Mouse (Mus musculus) spleen, adult 2 months (tissue): ENCODE measurements around the gene Igfbp2. TPM values are rescaled to one million over a fixed set of nuclear protein-coding genes. Genes with fewer than 3 reads are reported as not detected.

Experiments
- DNase-seq, 2 experiments: peaks; one replicate each; pipeline versions ENCODE4 v3.0.0 to v3.0.0-alpha.2; 2012 to 2021; ENCODE audit warnings: low spot score in 2 of 2, low read depth in 1 of 2
- H3K27ac ChIP-seq: fragments of 200-500 bp; 2 replicates; pipeline ENCODE4 v1.5.1; 2012; ENCODE audit warnings: low read length, inconsistent platforms; ENCODE audit not compliant: insufficient read depth
- H3K27me3 ChIP-seq: fragments of 200-500 bp; 2 replicates; pipeline ENCODE4 v1.6.1; 2012; ENCODE audit warnings: mild to moderate bottlenecking, moderate library complexity, low read length, inconsistent platforms; ENCODE audit not compliant: control insufficient read depth, insufficient read depth
- H3K36me3 ChIP-seq: fragments of 200-500 bp; 2 replicates; pipeline ENCODE4 v1.6.1; 2012; ENCODE audit warnings: mild to moderate bottlenecking, low read length, inconsistent platforms; ENCODE audit not compliant: control insufficient read depth, insufficient read depth
- H3K4me1 ChIP-seq: fragments of 200-500 bp; 2 replicates; pipeline ENCODE4 v1.6.1; 2011; ENCODE audit warnings: inconsistent platforms; ENCODE audit not compliant: control insufficient read depth, insufficient read depth, insufficient read length
- H3K4me3 ChIP-seq: fragments of 200-500 bp; 2 replicates; pipeline ENCODE4 v1.5.1; 2011; ENCODE audit warnings: mild to moderate bottlenecking, inconsistent platforms; ENCODE audit not compliant: insufficient read depth, insufficient read length; ENCODE audit errors: extremely low read depth
- CTCF ChIP-seq: fragments of 200-500 bp; IDR thresholded peaks from 2 replicates; pipeline ENCODE4 v1.5.1; 2011; ENCODE audit warnings: mild to moderate bottlenecking, inconsistent platforms; ENCODE audit not compliant: insufficient read depth, insufficient read length, insufficient replicate concordance; ENCODE audit errors: extremely low read depth
- POLR2A ChIP-seq: fragments of 200-500 bp; IDR thresholded peaks from 2 replicates; pipeline ENCODE4 v1.6.1; 2011; ENCODE audit warnings: low read depth, low read length, inconsistent platforms
- WGBS: fragments of 180-500 bp; shearing (Covaris S2); methylation state at CpG from one replicate; pipeline ENCODE4 v1.1.7; 2018; 5-methylcytosine and 5-hydroxymethylcytosine counted together
- polyA plus RNA-seq: library from polyadenylated mRNA; depleted of rRNA; stranded (reverse); fragments of >200 nt; gene quantifications from 2 replicates; pipeline ENCODE4 v1.2.3, GENCODE M21; 2012

Gene Igfbp2
- polyA plus RNA-seq, 1 experiment = 7.5 TPM

GRCm38 (mm10) chr1:72813639-72814403 lies 10.5 kb upstream of the Igfbp2 start:
- Histone ChIP-seq H3K27ac (no peak overlapping the region), H3K4me3 (no peak overlapping the region), H3K4me1 (no peaks in the 10 kb centered on the region), H3K27me3 (no peaks in the 10 kb centered on the region), H3K36me3 (no peaks in the 10 kb centered on the region)
- WGBS = 45% methylated on average over 6 of the region's 6 CpGs
- TF ChIP-seq CTCF = no peak
- TF ChIP-seq POLR2A = no peak
- no peak for DNase-seq

GRCm38 (mm10) chr1:72815184-72815583 lies 9.1 kb upstream of the Igfbp2 start:
- TF ChIP-seq POLR2A (no peak), CTCF (no peak)
- Histone ChIP-seq H3K27me3 (no peaks in the 10 kb centered on the region), H3K27ac (no peak overlapping the region), H3K4me1 (no peaks in the 10 kb centered on the region), H3K36me3 (no peaks in the 10 kb centered on the region), H3K4me3 (no peak overlapping the region)
- DNase-seq = no peak
- WGBS = 90% methylated on average over 5 of the region's 5 CpGs

- H3K4me3 ChIP-seq = no peak overlapping the region
- no peak for TF ChIP-seq CTCF
- no peak for TF ChIP-seq POLR2A
- no peak for DNase-seq
- 59% methylated on average over 3 of the region's 3 CpGs for WGBS
- no peaks in the 10 kb centered on the region for H3K4me1 ChIP-seq
- no peaks in the 10 kb centered on the region for H3K27me3 ChIP-seq
- H3K27ac ChIP-seq = no peak overlapping the region
- H3K36me3 ChIP-seq = no peaks in the 10 kb centered on the region
Observed at GRCm38 (mm10) chr1:72815616-72816015, 8.7 kb upstream of the Igfbp2 start.

- TF ChIP-seq CTCF = no peak
- Histone ChIP-seq H3K27ac (no peak overlapping the region), H3K27me3 (peaks cover 5% of the 10 kb centered on the region; the same call in 1 of the 2 replicates), H3K4me1 (peaks cover 3% of the 10 kb centered on the region; the same call in 1 of the 2 replicates), H3K36me3 (no peaks in the 10 kb centered on the region), H3K4me3 (no peak overlapping the region)
- DNase-seq = no peak
- 81% methylated on average over 6 of the region's 6 CpGs for WGBS
Observed at GRCm38 (mm10) chr1:72819995-72820394, 4.3 kb upstream of the Igfbp2 start.

GRCm38 (mm10) chr1:72822893-72823292 lies 1.4 kb upstream of the Igfbp2 start:
- Histone ChIP-seq H3K4me3 (no peak overlapping the region), H3K27me3 (peaks cover 7% of the 10 kb centered on the region; the same call in 1 of the 2 replicates), H3K36me3 (no peaks in the 10 kb centered on the region), H3K4me1 (peaks cover 3% of the 10 kb centered on the region; the same call in 1 of the 2 replicates), H3K27ac (no peak overlapping the region)
- 82% methylated on average over 10 of the region's 10 CpGs for WGBS
- no peak for DNase-seq
- TF ChIP-seq CTCF (no peak), POLR2A (no peak)

- H3K27me3 ChIP-seq = peaks cover 7% of the 10 kb centered on the region; the same call in 1 of the 2 replicates
- no peak for TF ChIP-seq POLR2A
- TF ChIP-seq CTCF = no peak
- H3K4me3 ChIP-seq = no peak overlapping the region
- no peaks in the 10 kb centered on the region for H3K36me3 ChIP-seq
- DNase-seq = no peak
- H3K27ac ChIP-seq = no peak overlapping the region
- WGBS = 3% methylated on average over 37 of the region's 37 CpGs
- H3K4me1 ChIP-seq = peaks cover 3% of the 10 kb centered on the region; the same call in 1 of the 2 replicates
Observed at GRCm38 (mm10) chr1:72824707-72825101, 401 bp downstream of the Igfbp2 start.

GRCm38 (mm10) chr1:72825286-72825685 lies 983 bp downstream of the Igfbp2 start:
- TF ChIP-seq POLR2A = no peak
- TF ChIP-seq CTCF = no peak
- no peaks in the 10 kb centered on the region for H3K36me3 ChIP-seq
- H3K4me3 ChIP-seq = no peak overlapping the region
- WGBS = 6% methylated on average over 20 of the region's 20 CpGs
- peaks cover 3% of the 10 kb centered on the region; the same call in 1 of the 2 replicates for H3K4me1 ChIP-seq
- DNase-seq = no peak
- no peak overlapping the region for H3K27ac ChIP-seq
- H3K27me3 ChIP-seq = peaks cover 7% of the 10 kb centered on the region; the same call in 1 of the 2 replicates
